Mouse (Mus musculus) inflammation-experienced regulatory T-cells, adult 6 months (primary cell): Measurements from ENCODE around the gene Chst11. TPM values are rescaled to one million over a fixed set of nuclear protein-coding genes. Genes with fewer than 3 reads are reported as not detected.

Source experiments
- ATAC-seq: one replicate; pipeline ENCODE4 v1.8.0; 2017
- polyA plus RNA-seq, 3 experiments: library from polyadenylated mRNA; unstranded; fragments of 100-300 nt; shearing (Covaris generic); gene quantifications; one replicate each; pipeline ENCODE4 v1.2.1; 2017

Chst11 gene
- polyA plus RNA-seq, 3 experiments from 2014 or later = 0.84 to 4.5 (median 0.85) TPM

DNA sequence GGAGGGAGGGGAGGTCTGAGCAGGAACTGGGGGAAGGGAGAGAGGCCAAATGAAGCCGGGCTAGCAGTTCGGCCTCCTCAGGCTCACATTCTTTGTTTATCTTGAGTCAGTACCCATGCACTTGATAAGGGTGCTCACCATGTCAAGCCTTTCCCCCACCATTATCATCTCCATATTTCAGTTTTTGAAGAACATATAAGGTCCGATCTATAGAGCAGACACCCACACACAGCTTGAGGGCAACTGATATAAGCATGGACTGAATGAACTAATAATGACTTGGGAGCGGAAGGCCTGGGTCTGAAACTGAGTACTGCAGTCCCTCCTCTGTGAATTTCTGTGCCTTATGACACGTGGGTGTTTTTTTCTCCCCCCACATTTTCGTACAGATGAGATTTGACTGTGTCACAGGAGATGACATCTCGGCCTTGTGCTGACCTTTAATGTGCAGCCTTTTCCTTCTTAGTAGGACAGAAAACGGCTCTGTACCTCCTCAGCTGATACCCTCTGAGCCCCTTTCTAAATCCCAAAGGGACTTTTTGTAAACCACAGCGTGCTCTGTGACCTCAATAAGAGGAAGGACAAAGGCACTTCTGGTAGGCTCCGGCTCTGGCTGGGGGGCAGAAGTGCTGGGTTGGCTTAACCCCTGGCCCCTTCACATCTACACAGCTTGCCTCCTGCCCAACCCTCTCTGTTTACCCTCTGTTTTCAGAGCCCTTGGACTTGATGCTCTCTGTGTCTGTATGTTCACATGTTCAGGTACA, 6.6 kb downstream of the Chst11 start:
- ATAC-seq = peak; percentile 35

DNA sequence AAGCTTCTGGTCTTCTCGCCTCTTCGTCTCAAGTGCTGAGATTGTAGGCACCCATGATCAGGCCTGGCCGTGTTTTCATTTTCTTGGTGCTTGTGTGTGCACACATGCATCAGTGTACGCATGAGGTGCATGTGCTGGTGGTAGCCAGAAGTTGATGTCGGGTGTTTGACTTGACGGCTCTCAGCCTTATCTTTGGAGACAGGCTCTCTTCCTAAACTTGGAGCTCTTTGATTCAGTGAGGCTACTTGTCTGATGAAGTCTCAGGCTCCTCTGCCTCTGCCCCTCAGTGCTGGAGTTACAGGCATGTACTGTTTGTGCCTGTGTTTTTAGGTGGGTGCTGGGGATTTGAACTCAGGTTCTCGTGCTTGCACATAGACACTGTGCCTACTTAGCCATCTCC, 9.0 kb downstream of the Chst11 start:
- ATAC-seq = no peak

DNA sequence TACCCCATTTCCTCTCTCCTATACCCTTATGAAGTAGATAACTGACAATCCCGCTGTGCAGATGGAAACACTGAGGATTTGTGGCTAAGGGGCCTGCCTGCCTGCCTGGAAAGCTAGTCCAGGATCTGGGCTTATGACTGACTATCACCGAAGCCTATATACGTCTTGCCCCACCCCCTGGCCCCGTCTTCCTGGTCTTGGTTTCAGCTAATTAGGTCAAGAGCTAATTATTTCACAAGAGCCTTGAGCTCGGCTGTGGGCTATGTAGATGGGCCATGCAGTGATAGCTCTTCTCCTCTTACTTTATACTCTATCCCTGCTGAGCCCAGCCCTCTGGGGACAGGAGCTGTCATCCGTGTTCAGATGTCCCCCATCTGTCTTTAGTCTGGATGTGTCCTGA, 12.2 kb downstream of the Chst11 start:
- no peak for ATAC-seq

- no peak for ATAC-seq
Measured at GRCm38 (mm10) chr10:83000169-83000568, 14.9 kb downstream of the Chst11 start.

DNA sequence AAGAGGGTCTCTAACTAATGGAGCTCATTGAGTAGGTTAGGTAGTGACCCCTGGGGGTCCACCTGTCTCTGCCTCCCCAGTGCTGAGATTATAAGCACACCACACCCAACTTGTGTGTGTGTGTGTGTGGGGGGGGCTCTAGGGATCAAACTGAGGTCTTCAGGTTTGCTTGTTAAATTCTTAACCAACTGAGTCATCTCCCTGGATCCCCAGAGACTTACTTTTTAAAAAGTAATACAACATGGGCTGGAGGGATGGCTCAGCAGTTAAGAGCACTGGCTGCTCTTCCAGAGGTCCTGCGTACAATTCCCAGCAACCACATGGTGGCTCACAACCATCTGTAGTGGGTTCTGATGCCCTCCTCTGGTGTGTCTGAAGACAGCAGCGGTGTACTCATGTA, 15.4 kb downstream of the Chst11 start:
- ATAC-seq = no peak

DNA sequence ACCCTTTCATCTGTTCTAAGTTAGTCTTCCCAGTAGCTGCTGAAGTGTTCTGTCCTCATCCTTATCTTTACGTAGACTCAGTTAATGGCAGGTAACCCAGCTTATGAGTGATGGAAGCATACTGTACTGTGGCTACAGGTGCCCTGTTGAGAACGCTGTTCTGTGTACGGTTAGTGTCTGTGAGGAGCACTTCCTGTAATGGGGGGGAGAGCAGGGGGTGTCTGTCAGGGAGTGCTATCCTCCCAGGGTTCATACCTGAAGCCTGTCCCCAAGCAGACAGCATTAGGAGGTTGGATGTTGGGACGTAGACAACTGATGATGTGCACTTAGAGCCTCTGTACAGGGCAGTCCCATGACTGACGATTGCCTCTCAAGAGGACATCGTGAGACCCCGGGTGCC, 18.6 kb downstream of the Chst11 start:
- ATAC-seq = peak; percentile 63

GRCm38 (mm10) chr10:83004389-83004788, 19.1 kb downstream of the Chst11 start:
- peak; percentile 70 for ATAC-seq

GRCm38 (mm10) chr10:83005003-83005402, 19.7 kb downstream of the Chst11 start:
- ATAC-seq = peak; percentile 23

DNA sequence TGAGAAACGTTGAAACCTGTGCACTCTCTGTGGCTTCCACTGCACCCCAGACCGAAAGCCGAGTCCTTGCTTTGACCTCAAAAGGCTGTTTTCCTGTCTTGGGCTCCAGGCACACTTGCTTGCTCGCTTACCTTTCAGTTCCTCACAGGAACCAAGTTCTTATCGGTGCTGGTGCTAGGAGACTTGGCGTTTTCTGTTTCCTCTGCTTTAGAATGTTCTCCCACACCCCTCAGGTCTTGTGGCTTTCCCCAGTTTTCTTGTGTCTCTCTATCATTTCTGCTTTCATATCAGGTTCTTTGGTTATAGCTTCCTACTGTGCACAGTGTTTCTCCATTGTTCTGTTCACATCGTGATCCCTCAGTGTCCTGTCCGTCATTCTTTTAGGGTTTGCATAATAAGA, 21.0 kb downstream of the Chst11 start:
- no peak for ATAC-seq

GRCm38 (mm10) chr10:83013984-83014383, 28.7 kb downstream of the Chst11 start:
- no peak for ATAC-seq

- no peak for ATAC-seq
Measured at GRCm38 (mm10) chr10:83015919-83016318, 30.6 kb downstream of the Chst11 start.

- no peak for ATAC-seq
Measured at GRCm38 (mm10) chr10:83016779-83017178, 31.5 kb downstream of the Chst11 start.

DNA sequence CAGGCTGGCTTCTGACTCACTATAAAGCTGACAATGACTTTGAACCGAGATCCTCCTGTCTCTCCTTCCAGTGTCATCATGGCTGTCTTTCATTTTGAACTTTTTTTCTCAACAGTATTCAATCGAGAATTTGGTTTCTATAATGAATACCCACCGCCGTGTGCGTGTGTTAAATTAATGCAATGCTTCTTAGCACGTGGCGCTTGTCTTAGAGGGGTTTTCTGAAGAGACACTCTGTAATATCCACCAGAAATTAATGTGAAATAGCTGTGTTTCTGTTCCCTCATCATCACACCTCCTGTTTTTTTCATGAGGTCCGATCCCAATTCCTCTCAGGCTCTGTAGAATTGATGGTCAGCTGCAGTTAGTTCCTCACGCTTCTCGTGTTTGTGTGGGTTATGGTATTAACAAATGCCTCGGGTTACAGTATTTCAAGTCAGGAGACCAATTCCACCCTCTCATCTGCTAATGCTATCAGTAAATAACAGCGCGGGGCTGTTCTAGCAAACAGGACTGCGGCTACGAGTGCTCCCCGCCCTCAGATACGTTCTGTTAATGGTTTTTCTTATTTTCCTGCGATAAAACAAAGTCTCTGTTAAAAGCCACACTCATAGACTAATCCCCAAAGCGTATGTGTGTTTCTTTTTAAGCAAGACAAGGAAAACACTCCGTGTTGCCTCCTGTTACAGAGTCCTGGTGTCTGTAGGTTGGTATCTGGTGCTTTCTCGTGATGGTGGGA, 32.6 kb downstream of the Chst11 start:
- no peak for ATAC-seq

DNA sequence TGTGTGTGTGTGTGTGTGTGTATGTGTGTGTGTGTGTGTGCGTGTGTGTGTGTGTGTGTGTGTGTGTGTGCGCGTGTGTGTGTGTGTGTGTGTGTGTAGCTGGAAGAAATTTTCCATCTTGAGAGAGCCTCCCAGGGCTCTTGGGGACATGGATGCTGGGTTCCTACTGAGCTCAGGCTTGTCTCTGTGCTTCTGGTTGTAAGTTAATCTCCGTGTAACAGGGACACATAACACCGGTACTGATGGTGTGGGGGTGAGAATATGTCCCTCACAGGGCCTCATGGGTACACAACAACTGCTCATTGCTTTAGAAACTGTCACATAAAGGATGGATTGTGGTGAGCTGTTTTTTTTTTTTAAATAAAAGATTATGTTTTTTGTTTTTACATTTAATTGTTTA, 33.2 kb downstream of the Chst11 start:
- no peak for ATAC-seq

DNA sequence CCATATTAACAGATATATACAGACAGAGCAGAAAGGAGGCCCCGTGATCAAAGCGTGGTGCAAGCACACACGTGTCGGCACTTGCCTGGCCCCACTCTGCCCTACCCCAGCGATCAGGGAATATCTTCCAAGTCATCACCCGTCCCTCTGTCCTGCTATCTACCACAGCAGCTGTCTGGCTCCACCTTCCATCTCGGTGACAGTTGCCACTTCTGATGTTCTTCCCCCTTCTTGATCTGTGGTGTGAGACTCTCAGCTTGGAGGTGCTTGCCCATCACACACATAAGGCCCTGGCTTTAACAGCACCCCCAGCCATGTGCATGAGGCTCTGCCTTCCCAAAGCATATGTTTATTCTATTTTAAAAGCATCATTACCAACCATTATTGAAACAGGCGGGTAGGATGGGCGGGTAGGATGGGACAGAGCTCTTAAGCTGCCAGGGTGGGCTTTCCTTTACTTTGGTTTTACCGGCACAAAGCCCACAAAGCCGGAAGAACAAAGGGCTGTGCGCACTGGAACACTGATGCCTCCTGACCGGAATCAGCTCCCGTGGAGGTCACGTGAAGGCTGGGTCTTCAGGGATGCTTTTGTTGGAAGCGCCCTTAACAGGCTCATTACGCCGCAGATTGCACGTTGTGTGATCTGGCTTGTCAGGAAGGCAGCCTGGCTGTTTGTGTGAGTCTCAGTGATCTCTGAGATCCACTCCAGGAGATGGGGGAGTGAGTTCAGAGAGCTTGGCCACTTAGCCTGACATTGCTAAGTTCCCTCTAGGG, 34.4 kb downstream of the Chst11 start:
- no peak for ATAC-seq

GRCm38 (mm10) chr10:83022616-83023015, 37.3 kb downstream of the Chst11 start:
- ATAC-seq = no peak

- no peak for ATAC-seq
Measured at GRCm38 (mm10) chr10:83026174-83026573, 40.9 kb downstream of the Chst11 start.

- no peak for ATAC-seq
Measured at GRCm38 (mm10) chr10:83027673-83028072, 42.4 kb downstream of the Chst11 start.

GRCm38 (mm10) chr10:83030103-83030661, 44.9 kb downstream of the Chst11 start:
- ATAC-seq = no peak

- no peak for ATAC-seq
Measured at GRCm38 (mm10) chr10:83030928-83031327, 45.6 kb downstream of the Chst11 start.

GRCm38 (mm10) chr10:83031561-83031960, 46.3 kb downstream of the Chst11 start:
- ATAC-seq = no peak

GRCm38 (mm10) chr10:83032559-83032958, 47.3 kb downstream of the Chst11 start:
- ATAC-seq = no peak
